Mouse (Mus musculus) WW6 (cell line): ENCODE data around the gene Cdh13.

Experiments used
- DNase-seq: peaks from one replicate; pipeline ENCODE4 v3.0.0-alpha.2; 2013; ENCODE audit warnings: low read depth, low spot score

The Cdh13 gene

GRCm38 (mm10) chr8:118380782-118381181, 97.2 kb downstream of the Cdh13 start:
- no peak for DNase-seq

- DNase-seq: no peak
Observed at GRCm38 (mm10) chr8:118381641-118382040, 98.1 kb downstream of the Cdh13 start.

GRCm38 (mm10) chr8:118384314-118384713, 100.8 kb downstream of the Cdh13 start:
- DNase-seq: no peak

GRCm38 (mm10) chr8:118389456-118389855, 105.9 kb downstream of the Cdh13 start:
- no peak for DNase-seq

- DNase-seq: no peak
Observed at GRCm38 (mm10) chr8:118393909-118394650, 110.5 kb downstream of the Cdh13 start.

- no peak for DNase-seq
Observed at GRCm38 (mm10) chr8:118395178-118395577, 111.6 kb downstream of the Cdh13 start.

GRCm38 (mm10) chr8:118404836-118405235, 121.3 kb downstream of the Cdh13 start:
- no peak for DNase-seq

- no peak for DNase-seq
Observed at GRCm38 (mm10) chr8:118407322-118407721, 123.8 kb downstream of the Cdh13 start.

GRCm38 (mm10) chr8:118409396-118409795, 125.9 kb downstream of the Cdh13 start:
- DNase-seq: no peak

GRCm38 (mm10) chr8:118410341-118410970, 126.9 kb downstream of the Cdh13 start:
- DNase-seq: no peak

- DNase-seq: no peak
Observed at GRCm38 (mm10) chr8:118415672-118416071, 132.1 kb downstream of the Cdh13 start.

- DNase-seq: no peak
Observed at GRCm38 (mm10) chr8:118416811-118417355, 133.3 kb downstream of the Cdh13 start.

- DNase-seq: no peak
Observed at GRCm38 (mm10) chr8:118422624-118423023, 139.1 kb downstream of the Cdh13 start.

- DNase-seq: no peak
Observed at GRCm38 (mm10) chr8:118428941-118429340, 145.4 kb downstream of the Cdh13 start.

GRCm38 (mm10) chr8:118431731-118432440, 148.4 kb downstream of the Cdh13 start:
- DNase-seq: no peak

- no peak for DNase-seq
Observed at GRCm38 (mm10) chr8:118433553-118434180, 150.1 kb downstream of the Cdh13 start.

- DNase-seq: no peak
Observed at GRCm38 (mm10) chr8:118436751-118437150, 153.2 kb downstream of the Cdh13 start.

GRCm38 (mm10) chr8:118437152-118437551, 153.6 kb downstream of the Cdh13 start:
- DNase-seq: no peak

- DNase-seq: no peak
Observed at GRCm38 (mm10) chr8:118437874-118438273, 154.3 kb downstream of the Cdh13 start.

GRCm38 (mm10) chr8:118439857-118440256, 156.3 kb downstream of the Cdh13 start:
- no peak for DNase-seq

GRCm38 (mm10) chr8:118443361-118443760, 159.8 kb downstream of the Cdh13 start:
- no peak for DNase-seq
